Mouse (Mus musculus) heart, postnatal 0 days (tissue): ENCODE results near the gene Clybl. TPM values are rescaled to one million over a fixed set of nuclear protein-coding genes. Genes with fewer than 3 reads are reported as not detected.

Source experiments
- ATAC-seq: fragments of 200-750 bp; cut with Nextera tagmentation; 2 replicates; pipeline ENCODE4 v1.8.0; 2017; ENCODE audit warnings: low read depth, moderate number of reproducible peaks, moderate library complexity; ENCODE audit not compliant: insufficient read depth
- DNase-seq: peaks from one replicate; pipeline ENCODE4 v3.0.0-alpha.2; 2016; ENCODE audit warnings: low spot score
- H3K27ac ChIP-seq: fragments of 300-500 bp; sonication (generic); 2 replicates; pipeline ENCODE4 v1.5.1; 2014; ENCODE audit warnings: low read depth, mild to moderate bottlenecking
- H3K27me3 ChIP-seq: fragments of 300-500 bp; sonication (generic); 2 replicates; pipeline ENCODE4 v1.6.1; 2014; ENCODE audit warnings: low read length, mixed read lengths; ENCODE audit not compliant: control insufficient read depth, insufficient read depth
- H3K36me3 ChIP-seq: fragments of 300-500 bp; sonication (generic); replicated peaks from 2 replicates; pipeline ENCODE4 v1.6.1; 2014; ENCODE audit warnings: low read length, mixed read lengths; ENCODE audit not compliant: control insufficient read depth, insufficient read depth
- H3K4me1 ChIP-seq: fragments of 300-500 bp; sonication (generic); 2 replicates; pipeline ENCODE4 v1.6.1; 2014; ENCODE audit warnings: antibody characterized with exemption; ENCODE audit not compliant: control insufficient read depth, insufficient read depth
- H3K4me2 ChIP-seq: fragments of 300-500 bp; sonication (generic); 2 replicates; pipeline ENCODE4 v1.6.1; 2014; ENCODE audit warnings: low read depth, mild to moderate bottlenecking, low read length, moderate library complexity
- H3K4me3 ChIP-seq: fragments of 300-500 bp; sonication (generic); 2 replicates; pipeline ENCODE4 v1.5.1; 2014; ENCODE audit warnings: low read depth, low read length
- H3K9ac ChIP-seq: fragments of 300-500 bp; sonication (generic); replicated peaks from 2 replicates; pipeline ENCODE4 v1.6.1; 2014; ENCODE audit warnings: low read depth, low read length, mixed read lengths
- H3K9me3 ChIP-seq: fragments of 300-500 bp; sonication (generic); replicated peaks from 2 replicates; pipeline ENCODE4 v1.6.1; 2016; ENCODE audit warnings: low read length; ENCODE audit not compliant: control insufficient read depth
- CTCF ChIP-seq: IDR thresholded peaks from 2 replicates; pipeline ENCODE4 v1.5.1; 2016; ENCODE audit warnings: antibody characterized with exemption, control low read depth, low read depth
- EP300 ChIP-seq: IDR thresholded peaks from 2 replicates; pipeline ENCODE4 v1.6.1; 2016; ENCODE audit warnings: antibody characterized with exemption, low read depth
- WGBS: fragments of 180-500 bp; shearing (Covaris S2); extraction: QIAGEN DNeasy Blood & Tissue Kit; methylation state at CpG from one replicate; pipeline ENCODE4 v1.1.7; 2014; 5-methylcytosine and 5-hydroxymethylcytosine counted together
- polyA plus RNA-seq: library from polyadenylated mRNA; unstranded; fragments of >200 nt; fragmentation: Nextera tagmentation; extraction: Ambion mirVana; gene quantifications from 2 replicates; pipeline ENCODE4 v1.2.1, GENCODE M21; 2015
- total RNA-seq: library from RNA; depleted of rRNA; stranded (reverse); fragments of >200 nt; gene quantifications from 2 replicates; pipeline ENCODE4 v1.2.3, GENCODE M21; 2014; ENCODE audit warnings: low replicate concordance

Clybl gene
- total and polyA plus RNA-seq, 2 experiments from 2014 or later = 74.6 to 111 TPM

GRCm38 (mm10) chr14:122262851-122263659 is 81.6 kb downstream of the Clybl start:
- Histone ChIP-seq H3K9me3 (no peaks in the 10 kb centered on the region), H3K27ac (no peak overlapping the region), H3K36me3 (no peaks in the 10 kb centered on the region), H3K4me1 (0 out of 2 replicates have a peak, but pooled peaks cover 6% of the 10 kb centered on the region), H3K27me3 (no peaks in the 10 kb centered on the region), H3K4me2 (no peak overlapping the region), H3K4me3 (no peak overlapping the region), H3K9ac (no peak overlapping the region)
- WGBS = 63% methylated on average over 16 of the region's 16 CpGs
- TF ChIP-seq CTCF (no peak), EP300 (no peak)
- ATAC-seq (no peak), DNase-seq (no peak)

GRCm38 (mm10) chr14:122265214-122265613 is 83.7 kb downstream of the Clybl start:
- no peaks in the 10 kb centered on the region for H3K36me3 ChIP-seq
- no peak for TF ChIP-seq EP300
- TF ChIP-seq CTCF = no peak
- no peak overlapping the region for H3K27ac ChIP-seq
- 0 out of 2 replicates have a peak, but pooled peaks cover 6% of the 10 kb centered on the region for H3K4me1 ChIP-seq
- H3K4me2 ChIP-seq = peak overlapping the region; percentile 33; the same call in 1 of the 2 replicates
- no peak overlapping the region for H3K4me3 ChIP-seq
- no peaks in the 10 kb centered on the region for H3K9me3 ChIP-seq
- DNase-seq = peak; percentile 25
- 24% methylated on average over 7 of the region's 7 CpGs for WGBS
- ATAC-seq = peak; percentile 65
- no peaks in the 10 kb centered on the region for H3K27me3 ChIP-seq
- H3K9ac ChIP-seq = no peak overlapping the region

GRCm38 (mm10) chr14:122267590-122267989 is 86.1 kb downstream of the Clybl start:
- Histone ChIP-seq H3K4me1 (0 out of 2 replicates have a peak, but pooled peaks cover 6% of the 10 kb centered on the region), H3K27ac (no peak overlapping the region), H3K4me2 (no peak overlapping the region), H3K4me3 (no peak overlapping the region), H3K27me3 (no peaks in the 10 kb centered on the region), H3K9me3 (no peaks in the 10 kb centered on the region), H3K36me3 (no peaks in the 10 kb centered on the region), H3K9ac (no peak overlapping the region)
- WGBS = 63% methylated on average over 4 of the region's 4 CpGs
- TF ChIP-seq CTCF = no peak
- TF ChIP-seq EP300 = no peak
- no peak for DNase-seq
- ATAC-seq = no peak

GRCm38 (mm10) chr14:122271104-122271746 is 89.7 kb downstream of the Clybl start:
- 63% methylated on average over 14 of the region's 14 CpGs for WGBS
- H3K27ac ChIP-seq = no peak overlapping the region
- no peaks in the 10 kb centered on the region for H3K4me1 ChIP-seq

GRCm38 (mm10) chr14:122277142-122277541 is 95.6 kb downstream of the Clybl start:
- Histone ChIP-seq H3K4me1 (no peaks in the 10 kb centered on the region), H3K9ac (no peak overlapping the region), H3K27me3 (no peaks in the 10 kb centered on the region), H3K36me3 (no peaks in the 10 kb centered on the region), H3K27ac (no peak overlapping the region), H3K4me3 (no peak overlapping the region), H3K9me3 (no peaks in the 10 kb centered on the region), H3K4me2 (no peak overlapping the region)
- WGBS = 92% methylated on average over 8 of the region's 8 CpGs
- DNase-seq = no peak
- no peak for ATAC-seq
- TF ChIP-seq EP300 = no peak
- TF ChIP-seq CTCF = no peak

More at GRCm38 (mm10) chr14:122271104-122271746, 89.7 kb downstream of the Clybl start:
- H3K36me3 ChIP-seq = no peaks in the 10 kb centered on the region
- H3K27me3 ChIP-seq = no peaks in the 10 kb centered on the region
- no peaks in the 10 kb centered on the region for H3K9me3 ChIP-seq
- no peak overlapping the region for H3K4me2 ChIP-seq
- no peak for TF ChIP-seq EP300
- no peak for TF ChIP-seq CTCF
- ATAC-seq (no peak; the same call in 1 of the 2 replicates), DNase-seq (no peak)
- no peak overlapping the region for H3K9ac ChIP-seq
- no peak overlapping the region for H3K4me3 ChIP-seq
